Mouse (Mus musculus) stomach, postnatal 0 days (tissue): ENCODE data around the gene 6330409D20Rik.

Source experiments
- CTCF ChIP-seq: IDR thresholded peaks from 2 replicates; pipeline ENCODE4 v1.5.1; 2016; ENCODE audit warnings: antibody characterized with exemption, low read depth, mild to moderate bottlenecking, moderate library complexity
- EP300 ChIP-seq: optimal IDR thresholded peaks from 2 replicates; pipeline ENCODE3; 2016; ENCODE audit warnings: antibody characterized with exemption

GRCm38 (mm10) chr2:32742173-32742531 lies 1.3 kb upstream of the 6330409D20Rik start:
- TF ChIP-seq CTCF (no peak), EP300 (no peak)
